Mouse (Mus musculus): ENCODE measurements at regions not wholly inside any gene's neighbourhood (a gene's known extent, or its start where the extent isn't known, plus 50 kb on each side); places are given as distances from the start of the nearest gene placed in this dataset.

DNA sequence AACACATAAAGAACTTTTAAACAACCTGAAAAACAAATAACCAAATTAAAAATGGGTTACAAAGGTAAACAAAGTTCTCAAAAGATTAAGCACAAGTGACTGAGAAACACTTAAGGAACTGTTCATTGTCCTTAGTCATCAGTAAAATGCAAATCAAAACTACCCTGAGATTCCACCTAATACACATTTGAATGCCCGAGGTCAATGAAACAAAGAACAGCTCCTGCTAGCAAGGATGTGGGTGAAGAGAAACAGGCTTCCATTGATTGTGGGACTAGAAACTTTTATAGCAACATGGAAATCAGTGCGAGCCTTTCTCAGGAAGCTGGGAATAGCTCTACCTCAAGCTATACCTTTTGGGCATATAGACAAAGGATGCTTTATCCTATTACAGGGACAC, 184.7 kb upstream of the Tars start:
- WGBS (ENCODE audit: insufficient replicate concordance), result 53% methylated on average over 2 of the region's 2 CpGs
- no peak for TF ChIP-seq CTCF (IDR thresholded peaks at IDR 0.05; ENCODE audit: low read depth)
- no peak for TF ChIP-seq EP300 (IDR thresholded peaks at IDR 0.05; ENCODE audit: low read depth)
- Histone ChIP-seq H3K4me2 (ENCODE audit: low read depth) (no peak overlapping the region), H3K4me3 (ENCODE audit: insufficient read depth in 1 of 2, low read depth in 2 of 2, low read length in 2 of 2) (no peak overlapping the region), H3K27ac (no peak overlapping the region), H3K36me3 (replicated peaks; ENCODE audit: control insufficient read depth, insufficient read depth, low read depth) (no peaks in the 10 kb centered on the region), H3K9me3 (ENCODE audit: control insufficient read depth, low read length) (no peaks in the 10 kb centered on the region), H3K27me3 (ENCODE audit: control insufficient read depth, insufficient read depth, low read length) (no peaks in the 10 kb centered on the region), H3K9ac (replicated peaks) (no peak overlapping the region), H3K4me1 (replicated peaks; ENCODE audit: control insufficient read depth in 2 of 2, insufficient read depth in 2 of 2, low read length in 1 of 2) (no peaks in the 10 kb centered on the region)
- ATAC-seq (ENCODE audit: insufficient read depth) (no peak), DNase-seq (ENCODE audit: low read depth in 3 of 3, low spot score in 3 of 3) (no peak)

DNA sequence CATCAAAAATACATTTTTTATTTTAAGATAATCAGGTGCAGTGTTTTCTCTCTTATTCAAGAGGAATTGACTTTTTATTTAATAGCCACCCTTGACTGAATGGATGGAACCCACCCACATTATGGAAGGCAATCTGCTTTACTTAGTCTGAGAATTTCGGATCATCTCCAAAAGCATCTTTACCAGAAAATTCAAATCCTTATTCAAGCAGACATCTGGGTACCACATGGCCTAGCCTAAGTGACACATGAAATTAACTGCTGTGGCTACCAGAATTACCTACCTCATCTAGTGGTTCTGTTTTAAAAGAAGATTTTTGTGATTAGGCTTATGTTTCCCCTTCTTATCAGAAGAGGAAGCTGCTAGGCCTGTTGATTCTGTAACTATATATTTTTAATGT, 178.9 kb upstream of the Tars start:
- 41% methylated on average over 1 of the region's 1 CpGs for WGBS (ENCODE audit: insufficient replicate concordance)
- no peak overlapping the region for H3K4me3 ChIP-seq (ENCODE audit: insufficient read depth in 1 of 2, low read depth in 2 of 2, low read length in 2 of 2)
- H3K4me1 ChIP-seq (replicated peaks; ENCODE audit: control insufficient read depth in 2 of 2, insufficient read depth in 2 of 2, low read length in 1 of 2), result no peaks in the 10 kb centered on the region
- H3K36me3 ChIP-seq (replicated peaks; ENCODE audit: control insufficient read depth, insufficient read depth, low read depth), result no peaks in the 10 kb centered on the region
- H3K27me3 ChIP-seq (ENCODE audit: control insufficient read depth, insufficient read depth, low read length), result no peaks in the 10 kb centered on the region
- no peak for DNase-seq (ENCODE audit: low read depth in 3 of 3, low spot score in 3 of 3)
- no peak overlapping the region for H3K9ac ChIP-seq (replicated peaks)
- H3K9me3 ChIP-seq (ENCODE audit: control insufficient read depth, low read length), result no peaks in the 10 kb centered on the region
- no peak for ATAC-seq (ENCODE audit: insufficient read depth)
- H3K27ac ChIP-seq, result no peak overlapping the region
- no peak for TF ChIP-seq EP300 (IDR thresholded peaks at IDR 0.05; ENCODE audit: low read depth)
- no peak for TF ChIP-seq CTCF (IDR thresholded peaks at IDR 0.05; ENCODE audit: low read depth)
- H3K4me2 ChIP-seq (ENCODE audit: low read depth), result no peak overlapping the region

DNA sequence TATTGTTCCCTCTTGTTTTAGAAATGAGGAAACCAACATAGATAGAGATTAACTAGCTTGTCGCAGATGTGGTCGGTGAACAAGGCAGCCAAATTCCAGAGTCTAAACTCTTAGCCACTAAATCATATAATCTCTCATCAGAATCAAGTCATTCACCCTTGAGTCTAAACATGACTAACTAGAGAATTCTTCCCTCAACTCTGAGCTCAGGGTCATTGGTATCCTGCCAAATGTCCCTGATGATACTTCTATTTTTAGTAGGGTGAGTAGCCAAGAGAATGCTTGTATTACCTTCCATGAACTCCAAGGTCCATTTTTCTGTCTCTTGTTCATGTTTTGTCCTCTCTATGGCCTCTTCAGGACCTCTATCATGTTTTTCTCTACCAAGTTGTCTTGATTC, 174.9 kb upstream of the Tars start:
- Histone ChIP-seq H3K27me3 (ENCODE audit: control insufficient read depth, insufficient read depth, low read length) (no peaks in the 10 kb centered on the region), H3K4me2 (ENCODE audit: low read depth) (no peak overlapping the region), H3K36me3 (replicated peaks; ENCODE audit: control insufficient read depth, insufficient read depth, low read depth) (no peaks in the 10 kb centered on the region), H3K4me3 (ENCODE audit: insufficient read depth in 1 of 2, low read depth in 2 of 2, low read length in 2 of 2) (no peak overlapping the region), H3K27ac (no peak overlapping the region), H3K9me3 (ENCODE audit: control insufficient read depth, low read length) (no peaks in the 10 kb centered on the region), H3K4me1 (replicated peaks; ENCODE audit: control insufficient read depth in 2 of 2, insufficient read depth in 2 of 2, low read length in 1 of 2) (no peaks in the 10 kb centered on the region), H3K9ac (replicated peaks) (no peak overlapping the region)
- no peak for TF ChIP-seq CTCF (IDR thresholded peaks at IDR 0.05; ENCODE audit: low read depth)
- TF ChIP-seq EP300 (IDR thresholded peaks at IDR 0.05; ENCODE audit: low read depth), result no peak
- DNase-seq (ENCODE audit: low read depth in 3 of 3, low spot score in 3 of 3), result no peak
- WGBS (ENCODE audit: insufficient replicate concordance), result 48% methylated on average over 2 of the region's 2 CpGs
- ATAC-seq (ENCODE audit: insufficient read depth), result no peak

DNA sequence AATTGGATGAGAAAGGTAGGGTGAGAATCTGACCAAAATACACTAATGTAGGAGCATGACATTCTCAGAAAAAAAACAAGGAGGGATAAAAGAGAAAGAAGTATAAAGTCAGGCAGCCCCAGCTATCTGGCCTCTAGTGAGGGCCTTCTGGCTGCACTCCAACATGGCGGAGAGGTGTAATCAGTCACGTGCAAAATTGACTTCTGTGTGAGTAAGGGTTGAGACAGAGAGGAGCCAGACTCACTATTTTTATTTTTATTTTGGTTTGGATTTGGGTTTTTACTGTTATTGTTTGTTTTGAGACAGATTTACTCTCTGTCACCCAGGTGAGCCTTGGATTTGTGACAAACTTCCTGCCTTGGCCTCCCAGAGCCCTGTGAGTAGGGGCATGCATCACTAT, 174.0 kb upstream of the Tars start:
- 55% methylated on average over 2 of the region's 2 CpGs for WGBS (ENCODE audit: insufficient replicate concordance)
- no peaks in the 10 kb centered on the region for H3K36me3 ChIP-seq (replicated peaks; ENCODE audit: control insufficient read depth, insufficient read depth, low read depth)
- H3K27ac ChIP-seq, result no peak overlapping the region
- H3K4me3 ChIP-seq (ENCODE audit: insufficient read depth in 1 of 2, low read depth in 2 of 2, low read length in 2 of 2), result no peak overlapping the region
- no peaks in the 10 kb centered on the region for H3K4me1 ChIP-seq (replicated peaks; ENCODE audit: control insufficient read depth in 2 of 2, insufficient read depth in 2 of 2, low read length in 1 of 2)
- no peak for ATAC-seq (ENCODE audit: insufficient read depth)
- no peak for TF ChIP-seq EP300 (IDR thresholded peaks at IDR 0.05; ENCODE audit: low read depth)
- DNase-seq (ENCODE audit: low read depth in 3 of 3, low spot score in 3 of 3), result no peak
- no peaks in the 10 kb centered on the region for H3K27me3 ChIP-seq (ENCODE audit: control insufficient read depth, insufficient read depth, low read length)
- H3K4me2 ChIP-seq (ENCODE audit: low read depth), result no peak overlapping the region
- H3K9ac ChIP-seq (replicated peaks), result no peak overlapping the region
- no peaks in the 10 kb centered on the region for H3K9me3 ChIP-seq (ENCODE audit: control insufficient read depth, low read length)

DNA sequence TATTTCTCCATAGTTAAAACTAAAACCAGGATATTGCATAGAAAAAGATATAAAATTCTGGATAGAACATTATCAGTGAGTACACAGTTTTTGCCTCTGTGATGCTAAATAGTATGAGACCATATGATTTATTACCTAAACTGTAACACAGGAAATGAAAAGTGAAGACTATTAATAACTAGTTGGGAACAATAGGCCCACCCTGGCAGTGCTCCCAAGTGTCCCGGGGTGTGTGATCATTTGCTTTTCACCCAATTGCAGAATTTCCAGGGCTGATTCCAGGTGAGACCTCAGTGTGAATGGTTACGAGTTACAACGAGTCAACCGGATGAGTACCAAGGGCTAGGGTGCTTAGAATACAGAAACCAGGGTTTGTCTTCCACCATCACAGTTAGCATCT, 172.6 kb upstream of the Tars start:
- Histone ChIP-seq H3K9me3 (ENCODE audit: control insufficient read depth, low read length) (no peaks in the 10 kb centered on the region), H3K36me3 (replicated peaks; ENCODE audit: control insufficient read depth, insufficient read depth, low read depth) (no peaks in the 10 kb centered on the region), H3K4me2 (ENCODE audit: low read depth) (no peak overlapping the region), H3K9ac (replicated peaks) (no peak overlapping the region), H3K27me3 (ENCODE audit: control insufficient read depth, insufficient read depth, low read length) (no peaks in the 10 kb centered on the region), H3K27ac (no peak overlapping the region), H3K4me3 (ENCODE audit: insufficient read depth in 1 of 2, low read depth in 2 of 2, low read length in 2 of 2) (no peak overlapping the region), H3K4me1 (replicated peaks; ENCODE audit: control insufficient read depth in 2 of 2, insufficient read depth in 2 of 2, low read length in 1 of 2) (no peaks in the 10 kb centered on the region)
- no peak for DNase-seq (ENCODE audit: low read depth in 3 of 3, low spot score in 3 of 3)
- ATAC-seq (ENCODE audit: insufficient read depth), result no peak
- no peak for TF ChIP-seq CTCF (IDR thresholded peaks at IDR 0.05; ENCODE audit: low read depth)
- TF ChIP-seq EP300 (IDR thresholded peaks at IDR 0.05; ENCODE audit: low read depth), result no peak
- WGBS (ENCODE audit: insufficient replicate concordance), result 70% methylated on average over 4 of the region's 4 CpGs
